Comparison of ENCODE assay signal across 17 mouse cellular contexts in the genomic region with DNA sequence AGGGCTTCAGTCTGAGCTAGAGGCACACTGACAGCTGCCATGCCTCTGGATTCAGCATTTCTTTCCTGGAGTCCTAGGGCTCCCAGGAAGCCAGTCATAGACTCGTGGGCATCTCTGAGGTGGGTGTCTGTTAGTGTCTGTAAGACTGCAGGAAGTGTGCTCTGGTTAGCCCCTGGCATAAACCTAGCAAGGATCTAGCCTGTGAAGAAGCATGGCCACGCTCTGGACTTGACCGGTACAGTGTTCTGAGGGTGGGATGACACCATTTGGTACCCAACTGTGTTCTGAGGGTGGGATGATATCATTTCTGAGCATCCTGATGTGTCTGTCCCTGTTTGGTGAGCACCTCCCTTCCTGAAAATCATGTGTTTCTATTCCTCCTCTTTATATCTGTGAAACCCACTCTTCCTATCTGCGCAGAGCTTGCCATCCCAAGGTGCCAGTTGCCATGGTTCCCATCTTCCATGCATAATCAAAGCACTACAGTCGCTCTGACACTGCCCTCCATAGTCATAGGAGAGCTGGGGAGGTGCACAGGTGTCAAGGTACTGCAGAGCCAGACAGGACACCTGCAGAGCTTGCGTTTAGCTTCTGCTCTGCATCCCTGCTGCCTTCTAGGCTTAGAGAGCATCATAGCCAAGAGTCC. TPM values are rescaled to one million over a fixed set of nuclear protein-coding genes. Genes with fewer than 3 reads are reported as not detected.
DNase-seq lines count a peak whose midpoint lies in the region; ATAC-seq and TF ChIP-seq lines count a peak whose summit lies in the region.
"Had no signal": no experiment of that assay in that cellular context is flagged by ENCODE, and none has a peak within 500 bp of the region (broad histone marks: within the 10 kb centered on the region; RNA-seq: fewer than 3 reads in every experiment).

No protein-coding gene starts in this region.

- no peak overlapping the region for H3K4me2 ChIP-seq in midbrain, embryonic 14.5 days (ENCODE audit: low read length)
- no peak overlapping the region for H3K4me2 ChIP-seq in midbrain, embryonic 16.5 days (ENCODE audit: low read length)
- H3K4me2 ChIP-seq: heart, embryonic 11.5 days; kidney, embryonic 15.5 days; liver, embryonic 11.5 days; neural tube, embryonic 15.5 days had no signal

- no peaks in the 10 kb centered on the region for H3K9me3 ChIP-seq in midbrain, embryonic 14.5 days (ENCODE audit: control insufficient read depth, low read length)
- H3K9me3 ChIP-seq in midbrain, embryonic 10.5 days (replicated peaks), result no peaks in the 10 kb centered on the region
- no peaks in the 10 kb centered on the region for H3K9me3 ChIP-seq in midbrain, embryonic 16.5 days (replicated peaks; ENCODE audit: control insufficient read depth, low read length, poor library complexity, severe bottlenecking)
- H3K9me3 ChIP-seq: kidney, embryonic 15.5 days; limb, embryonic 10.5 days; neural tube, embryonic 15.5 days had no signal

- no peak for TF ChIP-seq CTCF in brain, embryonic 14.5 days (IDR thresholded peaks at IDR 0.05; ENCODE audit: borderline replicate concordance, extremely low read depth, insufficient read depth, insufficient read length)

- no peak for ATAC-seq in midbrain, embryonic 14.5 days (ENCODE audit: low FRiP score, low TSS enrichment)
- ATAC-seq in midbrain, embryonic 16.5 days, result peak; percentile 93

- H3K27me3 ChIP-seq in midbrain, embryonic 14.5 days (ENCODE audit: control insufficient read depth, insufficient read depth, low read length), result no peaks in the 10 kb centered on the region
- no peaks in the 10 kb centered on the region for H3K27me3 ChIP-seq in midbrain, embryonic 10.5 days (ENCODE audit: low read depth, poor library complexity, severe bottlenecking)
- H3K27me3 ChIP-seq in midbrain, embryonic 16.5 days (ENCODE audit: control insufficient read depth, insufficient read depth, low read depth, low read length), result no peaks in the 10 kb centered on the region
- H3K27me3 ChIP-seq: kidney, embryonic 15.5 days; neural tube, embryonic 15.5 days had no signal

- H3K27ac ChIP-seq in midbrain, embryonic 14.5 days (replicated peaks; ENCODE audit: low read depth, low read length), result peak overlapping the region; percentile 20; the same call in 1 of the 2 replicates
- no peak overlapping the region for H3K27ac ChIP-seq in midbrain, embryonic 10.5 days (replicated peaks)
- H3K27ac ChIP-seq in midbrain, embryonic 16.5 days (ENCODE audit: low read length), result peak overlapping the region; percentile 62
- H3K27ac ChIP-seq: kidney, embryonic 15.5 days; limb, embryonic 10.5 days; neural tube, embryonic 15.5 days; stomach, postnatal 0 days had no signal

- no peak overlapping the region for H3K9ac ChIP-seq in midbrain, embryonic 14.5 days (replicated peaks; ENCODE audit: low read length)
- H3K9ac ChIP-seq in midbrain, embryonic 16.5 days (ENCODE audit: low read depth, low read length), result no peak overlapping the region
- H3K9ac ChIP-seq: kidney, embryonic 15.5 days; neural tube, embryonic 15.5 days had no signal

- no peak for TF ChIP-seq POLR2A in brain, embryonic 14.5 days (IDR thresholded peaks at IDR 0.05; ENCODE audit: borderline replicate concordance, extremely low read depth, insufficient read depth, insufficient read length, poor library complexity, severe bottlenecking)

- 0 out of 2 replicates have a peak, but pooled peaks cover 12% of the 10 kb centered on the region for H3K4me1 ChIP-seq in midbrain, embryonic 14.5 days (ENCODE audit: control insufficient read depth, insufficient read depth, low read length)
- H3K4me1 ChIP-seq in midbrain, embryonic 10.5 days, result no peaks in the 10 kb centered on the region
- peaks cover 8% of the 10 kb centered on the region; the same call in 1 of the 2 replicates for H3K4me1 ChIP-seq in midbrain, embryonic 16.5 days (ENCODE audit: control insufficient read depth, insufficient read depth, low read length)

- DNase-seq in frontal cortex, postnatal 36 days (ENCODE audit: low spot score in 2 of 2), result peak; percentile 4 to 7
- DNase-seq in frontal cortex, postnatal 25 days (ENCODE audit: low spot score in 2 of 2), result no peak
- DNase-seq in midbrain, embryonic 14.5 days, result peak; percentile 67
- no peak for DNase-seq in midbrain, embryonic 10.5 days (ENCODE audit: low spot score)
- DNase-seq in brain, embryonic 14.5 days (ENCODE audit: low read depth), result peak; percentile 64
- no peak for DNase-seq in adrenal gland, adult (ENCODE audit: inconsistent age in 2 of 2, low spot score in 1 of 2)
- DNase-seq: cerebellum, adult 11 months; cerebellum, postnatal 25 days; lung, adult 2 months; lung, postnatal 4 days had no signal

- H3K4me3 ChIP-seq in midbrain, embryonic 14.5 days (replicated peaks; ENCODE audit: low read depth, low read length), result no peak overlapping the region
- H3K4me3 ChIP-seq in midbrain, embryonic 10.5 days, result no peak overlapping the region
- no peak overlapping the region for H3K4me3 ChIP-seq in midbrain, embryonic 16.5 days (ENCODE audit: low read depth, low read length)
- H3K4me3 ChIP-seq: kidney, embryonic 15.5 days; limb, embryonic 10.5 days; neural tube, embryonic 15.5 days had no signal

- 71% methylated on average over 6 of the region's 6 CpGs for WGBS in midbrain, embryonic 14.5 days
- 79% methylated on average over 6 of the region's 6 CpGs for WGBS in midbrain, embryonic 10.5 days
- 56% methylated on average over 6 of the region's 6 CpGs for WGBS in midbrain, embryonic 16.5 days

- no peaks in the 10 kb centered on the region for H3K36me3 ChIP-seq in midbrain, embryonic 14.5 days (ENCODE audit: control insufficient read depth, insufficient read depth, low read length)
- no peaks in the 10 kb centered on the region for H3K36me3 ChIP-seq in midbrain, embryonic 10.5 days
- no peaks in the 10 kb centered on the region for H3K36me3 ChIP-seq in midbrain, embryonic 16.5 days (ENCODE audit: control insufficient read depth, insufficient read depth, low read length)
- H3K36me3 ChIP-seq: kidney, embryonic 15.5 days; limb, embryonic 10.5 days; neural tube, embryonic 15.5 days had no signal

RNA-seq across cellular contexts. Expression of gene Syk, which starts 20.9 kb away (rescaled TPM):
- 0.77 and 1.9 TPM in 2 replicates for polyA plus RNA-seq in midbrain, embryonic 14.5 days (2014; fragmentation: Nextera tagmentation; extraction: Ambion mirVana)
- polyA plus RNA-seq in midbrain, embryonic 10.5 days (2016; fragmentation: Nextera tagmentation; extraction: Ambion mirVana), result 2.3 and 3.0 TPM in 2 replicates
- polyA plus RNA-seq in brain, embryonic 14.5 days (2012; rRNA removed), result 1.3 and 2.6 TPM in 2 replicates
- polyA plus RNA-seq in midbrain, embryonic 16.5 days (2015; fragmentation: Nextera tagmentation; extraction: Ambion mirVana), result 1.1 and 1.2 TPM in 2 replicates

Comparison
In these comparisons a context has a peak if more than half of its experiments do, and no peak if none do; other contexts are left out.
1. DNase-seq: peak in frontal cortex, postnatal 36 days (2 of 2), midbrain, embryonic 14.5 days (single experiment) and brain, embryonic 14.5 days (single experiment); none in frontal cortex, postnatal 25 days (0 of 2), midbrain, embryonic 10.5 days (single experiment) and adrenal gland, adult (0 of 2).